Mouse (Mus musculus) intestine, embryonic 16.5 days (tissue): Measurements from ENCODE around the gene Lgmn. TPM values are rescaled to one million over a fixed set of nuclear protein-coding genes. Genes with fewer than 3 reads are reported as not detected.

Experiments
- ATAC-seq: fragments of 200-750 bp; cut with Nextera tagmentation; 2 replicates; pipeline ENCODE4 v1.8.0; 2017; ENCODE audit warnings: moderate TSS enrichment, moderate library complexity
- H3K27ac ChIP-seq: fragments of 300-500 bp; sonication (generic); 2 replicates; pipeline ENCODE4 v1.5.1; 2014; ENCODE audit warnings: mild to moderate bottlenecking, low read length
- H3K27me3 ChIP-seq: fragments of 300-500 bp; sonication (generic); replicated peaks from 2 replicates; pipeline ENCODE4 v1.6.1; 2014; ENCODE audit warnings: low read length, control low read depth, mixed read lengths; ENCODE audit not compliant: control insufficient read depth, insufficient read depth
- H3K36me3 ChIP-seq: fragments of 300-500 bp; sonication (generic); 2 replicates; pipeline ENCODE4 v1.6.1; 2014; ENCODE audit warnings: low read length, control low read depth; ENCODE audit not compliant: control insufficient read depth, insufficient read depth
- H3K4me1 ChIP-seq: fragments of 300-500 bp; sonication (generic); 2 replicates; pipeline ENCODE4 v1.6.1; 2014; ENCODE audit warnings: low read length, control low read depth, mixed read lengths; ENCODE audit not compliant: control insufficient read depth, insufficient read depth
- H3K4me2 ChIP-seq: fragments of 300-500 bp; sonication (generic); 2 replicates; pipeline ENCODE4 v1.6.1; 2014; ENCODE audit warnings: low read depth, low read length, control low read depth
- H3K4me3 ChIP-seq: fragments of 300-500 bp; sonication (generic); 2 replicates; pipeline ENCODE4 v1.5.1; 2014; ENCODE audit warnings: mild to moderate bottlenecking, low read length
- H3K9ac ChIP-seq: fragments of 300-500 bp; sonication (generic); 2 replicates; pipeline ENCODE4 v1.6.1; 2014; ENCODE audit warnings: low read depth, low read length
- H3K9me3 ChIP-seq: fragments of 300-500 bp; sonication (generic); 2 replicates; pipeline ENCODE4 v1.6.1; 2016; ENCODE audit warnings: low read length, control low read depth; ENCODE audit not compliant: control insufficient read depth
- WGBS: fragments of 180-500 bp; shearing (Covaris S2); extraction: QIAGEN DNeasy Blood & Tissue Kit; methylation state at CpG from one replicate; pipeline ENCODE4 v1.1.7; 2014; 5-methylcytosine and 5-hydroxymethylcytosine counted together
- polyA plus RNA-seq: library from polyadenylated mRNA; unstranded; fragments of >200 nt; fragmentation: Nextera tagmentation; extraction: Ambion mirVana; gene quantifications from 2 replicates; pipeline ENCODE4 v1.2.1, GENCODE M21; 2015

Gene Lgmn
- polyA plus RNA-seq, 1 experiment from 2014 or later, result 92.4 TPM

DNA sequence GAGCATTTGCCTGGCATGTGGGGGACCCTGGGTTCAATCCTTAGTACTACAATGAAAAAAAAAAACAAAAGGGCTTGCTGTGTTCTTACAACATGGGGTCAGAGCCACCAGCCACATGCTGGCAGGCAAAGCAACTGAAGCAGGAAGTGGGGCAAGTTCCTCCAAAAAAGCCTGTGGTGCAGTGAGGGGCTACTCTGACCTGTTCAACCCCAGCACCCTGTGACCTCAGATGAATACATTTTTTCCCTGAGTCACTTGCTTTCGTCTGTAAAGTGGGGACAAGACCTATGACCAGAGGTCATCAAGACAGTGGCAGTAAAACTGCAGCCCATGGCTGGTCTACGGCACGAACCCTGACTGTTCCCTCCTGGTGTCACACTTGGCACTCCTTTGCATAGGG, 72.5 kb downstream of the Lgmn start:
- Histone ChIP-seq H3K9ac (no peak overlapping the region), H3K36me3 (peaks cover 6% of the 10 kb centered on the region), H3K4me2 (no peak overlapping the region), H3K27me3 (no peaks in the 10 kb centered on the region), H3K9me3 (no peaks in the 10 kb centered on the region), H3K4me3 (no peak overlapping the region), H3K27ac (no peak overlapping the region), H3K4me1 (peaks cover 9% of the 10 kb centered on the region)
- WGBS, result 77% methylated on average over 3 of the region's 3 CpGs
- ATAC-seq, result no peak

DNA sequence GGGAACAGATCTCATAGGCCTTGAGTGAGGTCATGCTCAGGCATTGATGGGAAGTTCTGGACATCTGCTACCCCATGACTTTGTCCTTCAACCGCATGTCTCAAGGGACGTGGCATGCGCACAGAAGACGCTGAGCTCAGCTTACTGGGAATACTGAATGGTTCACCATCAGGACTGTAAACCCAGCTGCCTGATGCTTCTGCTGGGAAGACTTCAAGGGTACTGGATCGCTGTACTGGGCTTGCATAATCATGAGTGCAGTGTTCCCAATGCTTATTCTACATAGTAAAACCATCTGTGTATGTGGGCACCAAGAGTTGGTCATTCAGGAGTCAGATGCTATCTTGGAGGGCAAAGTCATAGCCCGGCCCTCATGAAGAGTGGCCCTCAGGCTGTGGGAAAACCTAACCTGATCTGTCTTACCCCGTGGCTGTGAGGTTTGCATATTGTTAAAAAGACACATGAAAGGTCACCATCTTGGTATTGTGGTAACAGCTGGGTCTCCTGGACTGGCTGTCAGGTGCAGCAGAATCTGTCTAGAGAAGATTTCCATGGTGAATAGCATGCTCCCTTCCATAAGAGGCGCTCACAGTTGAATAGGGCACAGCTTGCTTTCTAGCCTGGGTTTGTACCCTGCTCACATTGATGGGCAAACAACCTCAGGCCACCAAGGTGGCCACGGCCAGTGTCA, 73.3 kb downstream of the Lgmn start:
- Histone ChIP-seq H3K27me3 (no peaks in the 10 kb centered on the region), H3K4me2 (no peak overlapping the region), H3K36me3 (peaks cover 6% of the 10 kb centered on the region), H3K9ac (no peak overlapping the region), H3K4me1 (peaks cover 9% of the 10 kb centered on the region), H3K27ac (no peak overlapping the region), H3K9me3 (no peaks in the 10 kb centered on the region), H3K4me3 (no peak overlapping the region)
- WGBS, result 93% methylated on average over 9 of the region's 9 CpGs
- ATAC-seq, result no peak

DNA sequence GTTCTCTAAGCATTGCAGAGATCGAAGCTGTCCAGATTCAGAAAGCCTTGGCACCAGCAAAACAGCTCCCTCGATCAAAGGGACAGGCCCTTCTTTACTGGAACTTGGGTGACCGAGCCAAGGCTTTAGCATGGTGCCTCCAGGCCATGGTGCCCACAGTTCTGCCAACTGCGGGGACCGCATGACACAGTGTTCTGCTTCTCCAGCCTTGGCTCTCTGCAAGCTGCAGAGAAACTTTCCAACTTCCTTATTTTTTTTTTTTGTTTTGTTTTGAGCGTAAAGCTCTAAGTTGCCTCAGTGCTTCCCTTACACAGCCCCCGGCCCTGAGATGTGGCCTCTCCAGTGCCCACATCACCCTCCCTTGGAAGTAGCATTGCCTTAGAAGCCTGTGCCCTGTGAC, 74.6 kb downstream of the Lgmn start:
- ATAC-seq, result no peak
- no peak overlapping the region for H3K9ac ChIP-seq
- H3K4me1 ChIP-seq, result peaks cover 8% of the 10 kb centered on the region
- H3K4me2 ChIP-seq, result no peak overlapping the region
- 91% methylated on average over 7 of the region's 7 CpGs for WGBS
- H3K27ac ChIP-seq, result no peak overlapping the region
- peaks cover 7% of the 10 kb centered on the region for H3K36me3 ChIP-seq
- H3K4me3 ChIP-seq, result no peak overlapping the region
- H3K27me3 ChIP-seq, result no peaks in the 10 kb centered on the region
- H3K9me3 ChIP-seq, result no peaks in the 10 kb centered on the region

DNA sequence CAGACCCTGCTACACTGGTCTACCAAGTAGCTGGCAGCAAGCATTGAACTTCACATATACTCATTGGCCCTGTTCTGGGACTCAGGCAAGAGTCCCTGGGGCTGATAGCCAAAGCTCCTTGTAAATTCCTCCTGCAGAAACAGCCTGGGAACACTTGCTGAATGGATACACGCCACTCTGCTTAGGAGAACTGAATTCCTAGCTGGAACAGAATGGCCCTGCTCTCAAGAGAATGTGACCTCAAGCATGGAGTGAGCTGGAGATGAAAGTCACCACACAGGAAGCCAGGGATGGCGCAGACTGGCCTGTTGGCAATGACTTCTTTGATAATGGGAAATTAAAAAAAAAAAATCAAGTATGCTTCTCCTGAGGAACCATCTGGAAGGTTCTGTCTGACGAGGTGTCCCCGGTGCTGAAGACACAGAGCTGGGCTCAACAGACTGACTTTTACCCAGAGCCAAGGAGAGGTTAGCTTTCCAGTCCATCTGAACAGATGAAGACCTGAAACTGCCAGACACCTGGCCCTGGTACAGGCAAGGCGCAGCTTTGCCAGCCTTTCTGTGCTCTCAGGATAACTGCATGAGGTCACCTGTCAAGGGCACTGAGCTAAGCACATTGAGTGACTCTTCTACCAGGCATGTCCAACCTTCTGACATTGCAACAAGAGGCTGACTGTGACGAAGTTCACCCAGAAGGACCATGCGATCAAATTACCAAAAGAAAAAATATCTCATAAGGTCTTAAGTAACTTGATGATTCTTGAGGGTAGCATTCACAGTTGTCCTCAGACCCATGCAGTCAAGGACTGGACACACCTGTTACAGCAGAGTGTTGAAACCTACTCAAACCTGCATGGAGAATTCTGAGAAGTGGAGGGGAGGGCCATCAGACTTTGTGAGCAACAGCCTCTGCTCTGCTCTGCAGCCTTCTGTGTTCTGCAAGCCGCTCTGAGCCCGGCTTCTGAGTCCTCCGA, 78.1 kb downstream of the Lgmn start:
- Histone ChIP-seq H3K9me3 (no peaks in the 10 kb centered on the region), H3K27ac (no peak overlapping the region), H3K4me2 (no peak overlapping the region), H3K9ac (no peak overlapping the region), H3K4me3 (no peak overlapping the region), H3K27me3 (no peaks in the 10 kb centered on the region), H3K36me3 (peaks cover 11% of the 10 kb centered on the region; the same call in 1 of the 2 replicates), H3K4me1 (no peaks in the 10 kb centered on the region)
- WGBS, result 94% methylated on average over 10 of the region's 10 CpGs
- ATAC-seq, result no peak

DNA sequence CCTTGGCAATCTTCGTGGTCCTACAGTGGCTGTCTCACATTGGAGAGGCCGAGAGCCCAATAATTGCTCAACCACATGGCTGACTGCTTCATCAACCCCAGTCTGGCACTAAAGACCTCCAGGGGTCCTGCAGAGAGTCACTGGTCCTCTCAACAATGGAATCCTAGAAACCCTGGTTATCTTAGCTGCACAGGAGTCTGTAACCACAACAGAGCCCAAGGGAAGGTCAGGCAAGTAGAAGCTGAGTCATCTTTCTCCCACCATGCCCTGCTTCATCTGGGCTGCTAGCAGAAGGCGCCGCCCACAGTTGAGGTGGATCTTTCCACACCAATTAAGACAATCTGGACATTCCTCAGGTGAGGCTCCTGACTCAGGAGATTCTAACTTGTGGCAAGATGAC, 80.2 kb downstream of the Lgmn start:
- no peak for ATAC-seq
- 93% methylated on average over 4 of the region's 4 CpGs for WGBS
- no peak overlapping the region for H3K4me3 ChIP-seq

DNA sequence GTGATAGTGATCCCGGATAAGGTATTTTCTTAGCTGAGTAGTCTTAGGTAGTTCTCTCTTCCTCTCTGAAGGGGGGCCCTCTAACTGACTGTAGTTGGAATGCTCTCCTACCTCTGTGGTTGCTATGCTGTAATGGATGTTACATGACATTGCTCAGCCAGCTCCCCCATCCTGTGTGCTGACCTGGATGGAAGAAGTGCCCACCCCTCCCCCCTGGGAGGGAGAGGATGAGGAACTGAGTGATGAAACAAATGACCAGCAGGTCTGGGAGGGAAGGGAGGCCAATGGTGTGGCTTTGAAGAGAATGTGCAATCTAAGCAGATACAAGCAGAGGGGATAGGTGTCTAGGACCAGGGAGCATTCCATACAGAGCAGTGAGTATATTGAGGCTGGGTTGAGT, 82.8 kb downstream of the Lgmn start:
- no peak overlapping the region for H3K4me2 ChIP-seq
- H3K9me3 ChIP-seq, result no peaks in the 10 kb centered on the region
- peaks cover 8% of the 10 kb centered on the region; the same call in 1 of the 2 replicates for H3K36me3 ChIP-seq
- H3K27me3 ChIP-seq, result no peaks in the 10 kb centered on the region
- no peak for ATAC-seq
- no peak overlapping the region for H3K9ac ChIP-seq
- H3K27ac ChIP-seq, result no peak overlapping the region
- 85% methylated on average over 1 of the region's 1 CpGs for WGBS
- H3K4me1 ChIP-seq, result no peaks in the 10 kb centered on the region
- no peak overlapping the region for H3K4me3 ChIP-seq

More for the DNA sequence above, 80.2 kb downstream of the Lgmn start:
- Histone ChIP-seq H3K9me3 (no peaks in the 10 kb centered on the region), H3K9ac (no peak overlapping the region), H3K4me2 (no peak overlapping the region), H3K27ac (no peak overlapping the region), H3K4me1 (no peaks in the 10 kb centered on the region), H3K36me3 (peaks cover 11% of the 10 kb centered on the region; the same call in 1 of the 2 replicates), H3K27me3 (no peaks in the 10 kb centered on the region)

DNA sequence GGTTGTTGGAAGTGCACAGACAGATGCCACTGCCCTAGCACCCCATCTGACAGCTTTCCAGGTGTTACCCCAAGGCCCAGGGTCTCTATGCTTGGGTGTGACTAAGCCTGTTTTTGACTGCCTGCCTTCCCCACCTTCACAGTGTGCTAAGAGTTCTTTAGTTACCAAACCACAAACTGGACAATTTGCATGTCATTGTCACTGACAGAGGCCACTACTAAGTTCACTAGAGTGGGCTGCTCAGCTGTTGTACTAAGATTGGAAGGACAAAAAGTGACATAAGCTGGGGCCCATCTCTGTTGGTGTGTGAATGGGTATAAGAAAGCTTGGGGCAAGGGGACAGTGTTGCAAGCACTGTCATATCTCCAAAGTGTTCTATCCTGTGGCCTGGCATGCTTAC, 83.8 kb downstream of the Lgmn start:
- no peak overlapping the region for H3K4me2 ChIP-seq
- peaks cover 8% of the 10 kb centered on the region; the same call in 1 of the 2 replicates for H3K36me3 ChIP-seq
- no peaks in the 10 kb centered on the region for H3K4me1 ChIP-seq
- no peak overlapping the region for H3K9ac ChIP-seq
- ATAC-seq, result no peak
- H3K27me3 ChIP-seq, result no peaks in the 10 kb centered on the region
- H3K9me3 ChIP-seq, result no peaks in the 10 kb centered on the region
- no peak overlapping the region for H3K27ac ChIP-seq
- H3K4me3 ChIP-seq, result no peak overlapping the region

DNA sequence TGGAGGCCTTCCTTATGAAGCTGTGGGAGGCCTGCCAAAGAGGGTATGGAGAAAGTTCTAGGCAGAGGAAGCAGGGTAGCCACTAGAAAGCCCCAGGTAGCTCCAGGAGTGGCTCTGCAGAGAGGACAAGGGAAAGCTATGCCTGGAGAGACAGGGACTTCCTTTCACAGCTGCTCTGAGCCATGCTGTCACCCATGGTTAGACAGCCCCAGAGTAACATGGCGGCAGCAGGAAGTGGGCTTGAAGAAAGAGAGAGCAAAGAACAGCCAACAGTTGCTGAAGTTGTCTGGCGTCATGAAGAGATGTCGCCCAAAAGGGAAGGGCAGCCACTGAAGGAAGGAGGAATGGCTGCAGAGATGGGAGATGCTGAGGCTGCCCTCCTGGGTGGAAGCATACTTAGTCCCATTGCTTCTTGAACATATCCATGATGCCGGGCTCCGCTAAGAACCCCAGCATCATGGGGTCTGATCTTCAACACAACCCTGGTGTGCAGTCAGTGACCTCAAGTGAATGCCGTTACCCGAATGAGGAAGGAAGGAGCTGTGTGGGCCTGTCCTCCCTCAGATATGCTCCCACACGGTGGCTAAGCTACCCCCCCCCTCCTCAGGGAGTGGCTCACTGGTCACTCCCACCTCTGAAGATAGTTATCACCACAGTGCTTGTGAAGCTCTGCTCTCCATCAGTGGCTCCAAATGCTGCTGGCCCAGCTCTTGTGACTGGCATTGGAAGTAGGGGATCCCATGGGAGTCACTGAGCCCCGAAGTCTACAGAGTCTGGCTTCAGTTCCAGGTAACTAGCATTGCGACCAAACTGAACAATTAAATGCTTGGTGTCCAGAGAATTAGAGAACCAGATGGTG, 85.3 kb downstream of the Lgmn start:
- H3K9ac ChIP-seq, result no peak overlapping the region

DNA sequence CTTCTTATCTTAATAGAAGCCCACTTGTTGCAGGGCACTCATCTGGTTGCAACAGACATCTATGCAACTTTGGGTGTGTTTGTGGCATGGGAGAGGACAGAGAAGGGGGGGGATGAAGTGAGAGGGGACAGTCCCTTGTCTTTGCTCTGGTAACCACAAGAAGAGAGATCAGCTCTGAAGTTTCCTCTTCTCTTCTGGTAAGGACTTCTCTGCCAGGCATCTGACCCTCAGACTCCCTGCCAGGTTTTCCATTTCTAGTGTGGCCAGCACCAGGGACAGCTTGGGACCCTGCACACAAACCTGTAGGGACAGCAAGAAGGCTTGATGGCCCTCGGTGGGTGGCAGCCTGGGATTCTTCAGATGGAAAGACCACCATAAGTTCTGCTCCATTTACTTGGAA, 88.6 kb downstream of the Lgmn start:
- H3K9ac ChIP-seq, result no peak overlapping the region
- H3K27me3 ChIP-seq, result no peaks in the 10 kb centered on the region
- no peak for ATAC-seq
- no peak overlapping the region for H3K27ac ChIP-seq
- 0 out of 2 replicates have a peak, but pooled peaks cover under 1% of the 10 kb centered on the region for H3K36me3 ChIP-seq
- no peak overlapping the region for H3K4me2 ChIP-seq
- 81% methylated on average over 1 of the region's 1 CpGs for WGBS
- no peaks in the 10 kb centered on the region for H3K9me3 ChIP-seq
- peaks cover 5% of the 10 kb centered on the region; the same call in 1 of the 2 replicates for H3K4me1 ChIP-seq
- H3K4me3 ChIP-seq, result no peak overlapping the region

More for the DNA sequence above, 85.3 kb downstream of the Lgmn start:
- Histone ChIP-seq H3K27ac (no peak overlapping the region), H3K4me2 (no peak overlapping the region), H3K4me3 (no peak overlapping the region), H3K4me1 (no peaks in the 10 kb centered on the region), H3K36me3 (0 out of 2 replicates have a peak, but pooled peaks cover under 1% of the 10 kb centered on the region), H3K9me3 (no peaks in the 10 kb centered on the region), H3K27me3 (no peaks in the 10 kb centered on the region)
- 87% methylated on average over 10 of the region's 10 CpGs for WGBS
- no peak for ATAC-seq
